Mouse (Mus musculus): Measurements from ENCODE around the gene Ppp1r16b. TPM values are rescaled to one million over a fixed set of nuclear protein-coding genes. Genes with fewer than 3 reads are reported as not detected.

The Ppp1r16b gene
- total RNA-seq, 2 experiments from 2014 or later, result 15.0 to 15.3 TPM

DNA sequence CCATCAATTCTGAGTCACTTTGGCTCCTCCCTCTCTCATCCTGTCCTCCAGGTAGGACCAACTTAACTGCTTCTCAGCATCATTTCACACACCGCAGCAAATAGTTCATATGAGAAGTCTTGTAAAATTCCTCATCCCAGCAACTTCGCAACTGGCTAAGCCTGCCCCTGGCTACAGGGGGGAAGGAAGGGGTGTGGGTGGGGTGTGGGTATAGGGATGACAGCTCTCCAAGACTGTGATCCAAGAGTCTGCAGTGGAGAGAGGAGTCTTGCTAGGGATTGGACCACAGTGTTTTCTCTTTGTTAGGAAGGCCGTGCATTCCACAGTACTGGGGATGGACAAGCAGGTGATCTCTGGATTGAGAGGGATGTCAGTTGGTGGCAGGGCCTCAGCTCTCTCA lies 19.7 kb downstream of the Ppp1r16b start:
- intact Hi-C loops (cut with DNase I), result no loop called here
- no peak for DNase-seq (ENCODE audit: low spot score)

DNA sequence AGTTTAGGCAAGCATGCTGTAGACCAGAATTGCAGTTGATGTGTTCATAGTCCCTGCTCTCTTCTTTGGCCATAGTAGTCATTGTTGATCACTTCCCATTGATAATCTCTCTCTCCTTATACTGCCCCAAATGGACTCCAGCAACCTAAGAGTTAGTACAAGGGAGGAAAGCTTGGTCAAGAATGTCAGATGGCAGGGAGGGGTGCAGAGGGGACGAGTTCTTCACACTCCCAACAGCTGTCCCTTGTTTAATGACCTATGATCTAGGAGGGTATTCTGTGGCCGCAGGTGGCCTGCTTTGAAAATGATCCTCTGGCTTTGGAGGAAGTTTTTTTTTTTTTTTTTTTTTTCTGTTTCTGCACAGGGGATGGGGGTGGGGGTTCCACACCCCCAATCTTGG lies 21.2 kb downstream of the Ppp1r16b start:
- DNase-seq (ENCODE audit: low spot score), result no peak
- intact Hi-C loops (cut with DNase I), result no loop called here

DNA sequence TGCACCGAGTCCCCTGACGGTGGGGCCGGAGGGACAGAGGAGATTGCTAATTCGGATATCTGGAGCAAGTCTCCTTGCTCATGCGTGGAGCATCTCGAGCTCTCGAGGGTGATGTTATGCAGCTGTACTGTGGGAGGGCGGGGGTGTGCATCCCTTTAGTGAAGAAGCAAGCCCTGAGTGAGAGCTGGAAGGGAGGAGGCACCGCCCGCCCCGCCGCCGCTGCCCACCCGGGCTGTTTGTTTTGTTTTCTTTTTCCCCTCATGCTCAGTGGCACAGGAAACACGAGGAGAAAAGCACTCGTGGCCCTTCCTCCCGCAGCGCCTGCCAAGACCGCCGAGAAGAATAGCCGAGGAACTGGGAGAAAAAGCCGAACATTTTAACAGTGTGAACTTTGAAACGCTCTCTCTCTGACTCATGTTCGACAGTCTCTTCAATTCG lies 22.6 kb downstream of the Ppp1r16b start:
- peak; percentile 61 for DNase-seq (ENCODE audit: low spot score)
- intact Hi-C loops (cut with DNase I), result loop anchor here (2.0 kb wide), 1 partner anchor 15 kb away; no protein-coding TSS in a partner anchor

DNA sequence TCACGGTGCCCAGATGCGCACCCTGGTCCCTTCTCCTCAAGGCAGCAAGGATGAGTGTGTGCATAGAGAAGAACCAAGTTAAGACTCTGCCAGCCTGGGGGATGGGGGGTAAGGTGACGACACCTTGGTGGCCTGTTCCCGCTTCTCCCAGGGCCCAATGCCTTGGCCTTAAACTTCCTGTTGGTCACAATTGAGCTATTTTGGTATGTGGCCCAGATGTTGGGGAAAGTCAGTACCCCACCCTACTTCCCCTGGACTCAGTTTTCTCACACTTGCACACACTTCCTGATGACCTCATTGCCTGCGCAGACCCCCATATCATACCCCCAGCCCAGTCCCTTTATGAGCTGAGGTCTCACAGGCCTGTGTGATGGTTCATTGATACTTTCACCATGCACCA lies 23.9 kb downstream of the Ppp1r16b start:
- intact Hi-C loops (cut with DNase I), result loop anchor here (2.0 kb wide), 1 partner anchor 16 kb away; no protein-coding TSS in a partner anchor
- DNase-seq (ENCODE audit: low spot score), result no peak

DNA sequence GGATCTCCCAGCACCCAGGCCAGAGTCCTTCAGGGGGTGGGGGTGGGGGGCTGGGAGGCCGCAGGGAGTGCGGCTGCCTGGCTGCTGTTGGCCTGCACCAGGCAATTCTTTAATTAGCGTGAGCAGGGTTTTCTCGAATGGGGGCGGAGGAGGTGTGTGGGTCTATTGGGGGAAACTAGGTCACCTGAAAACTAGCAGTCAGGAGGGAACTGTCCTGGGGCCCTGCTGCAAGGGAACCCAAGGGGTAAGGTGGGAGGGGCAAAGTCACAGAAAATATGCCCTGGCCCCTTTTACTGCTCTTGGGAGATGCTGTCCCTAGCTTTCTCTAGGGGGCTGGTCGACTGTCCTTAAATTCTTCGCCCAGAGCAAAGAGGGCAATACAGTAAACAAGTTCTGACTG lies 24.4 kb downstream of the Ppp1r16b start:
- DNase-seq (ENCODE audit: low spot score), result no peak
- intact Hi-C loops (cut with DNase I), result loop anchor here (2.0 kb wide), 1 partner anchor 17 kb away; no protein-coding TSS in a partner anchor

DNA sequence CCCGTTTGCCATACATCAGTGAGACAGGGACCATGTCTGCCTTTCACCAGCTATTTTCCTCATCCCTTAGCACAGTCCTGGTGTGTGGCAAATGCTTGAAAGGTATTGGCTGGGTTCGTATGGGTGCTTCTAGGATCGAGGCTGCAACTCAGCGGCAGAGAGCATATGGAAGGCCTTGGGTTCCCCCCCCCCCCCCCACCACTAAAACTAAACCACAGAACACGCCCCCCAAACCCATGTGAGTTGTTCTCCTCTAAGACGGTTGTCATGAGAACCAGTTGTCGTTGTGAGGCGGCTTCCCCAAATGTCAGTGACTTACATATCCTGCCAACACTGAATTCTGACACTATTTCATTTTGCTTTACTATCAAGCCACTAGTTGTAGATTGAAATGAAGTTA lies 24.9 kb downstream of the Ppp1r16b start:
- intact Hi-C loops (cut with DNase I), result no loop called here

DNA sequence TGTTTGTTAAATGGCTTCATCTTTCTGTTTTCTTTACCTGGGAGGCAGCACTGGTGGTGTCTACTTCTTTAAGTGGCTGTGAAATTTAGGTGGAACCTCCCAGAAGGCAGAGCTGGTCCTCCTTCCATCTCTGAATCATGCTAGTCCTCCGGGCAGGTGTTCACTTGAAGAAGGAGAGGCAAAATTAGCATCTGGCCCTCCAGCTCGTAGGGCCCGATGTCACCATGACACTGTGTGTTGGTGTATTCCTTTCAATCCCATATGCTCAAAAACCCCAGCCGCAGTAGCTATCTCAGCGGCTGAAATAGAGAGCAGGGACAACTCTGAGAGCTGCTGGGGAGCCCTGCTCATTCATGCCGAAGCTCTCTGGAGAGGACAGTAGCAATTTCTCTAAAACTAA lies 27.0 kb downstream of the Ppp1r16b start:
- intact Hi-C loops (cut with DNase I), result no loop called here
- no peak for DNase-seq (ENCODE audit: low spot score)

More for the DNA sequence above, 24.9 kb downstream of the Ppp1r16b start:
- no peak for DNase-seq (ENCODE audit: low spot score)

DNA sequence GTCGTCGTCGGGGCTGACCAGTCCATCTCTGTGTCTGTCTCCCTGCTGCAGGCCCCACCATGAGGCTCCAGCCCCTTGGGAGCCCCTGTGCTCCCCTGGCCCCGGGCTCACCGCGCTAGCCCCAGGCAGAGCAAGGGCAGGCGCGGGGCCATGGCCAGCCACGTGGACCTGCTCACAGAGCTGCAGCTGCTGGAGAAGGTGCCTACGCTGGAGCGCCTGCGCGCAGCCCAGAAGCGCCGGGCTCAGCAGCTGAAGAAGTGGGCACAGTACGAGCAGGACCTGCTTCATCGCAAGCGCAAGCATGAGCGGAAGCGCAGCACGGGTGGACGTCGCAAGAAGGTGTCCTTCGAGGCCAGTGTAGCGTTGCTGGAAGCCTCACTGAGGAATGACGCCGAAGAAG lies 30.6 kb downstream of the Ppp1r16b start:
- intact Hi-C loops (cut with DNase I), result loop anchor here (2.0 kb wide), 1 partner anchor 27 kb away; no protein-coding TSS in a partner anchor
- no peak for DNase-seq (ENCODE audit: low spot score)

DNA sequence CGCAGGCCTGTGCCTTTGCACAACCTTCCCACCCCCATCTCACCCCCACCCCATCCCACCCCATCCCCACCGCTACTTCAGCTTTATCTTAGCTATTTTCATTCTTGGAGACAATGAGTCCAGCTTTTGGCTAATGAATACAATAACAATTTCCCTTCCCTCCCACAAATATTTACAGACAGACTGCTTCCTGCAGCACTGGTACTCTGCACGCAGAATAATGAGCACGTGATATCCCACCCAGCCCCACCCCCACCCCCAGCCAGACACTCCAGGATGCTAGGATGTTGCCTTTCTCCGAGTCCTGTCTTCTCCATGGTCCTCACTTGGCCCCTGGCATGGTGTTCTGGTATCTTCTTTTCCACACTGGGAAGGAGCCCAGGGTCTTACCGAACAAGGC lies 31.3 kb downstream of the Ppp1r16b start:
- DNase-seq (ENCODE audit: low spot score), result no peak
- intact Hi-C loops (cut with DNase I), result loop anchor here (2.0 kb wide), 1 partner anchor 28 kb away; no protein-coding TSS in a partner anchor

DNA sequence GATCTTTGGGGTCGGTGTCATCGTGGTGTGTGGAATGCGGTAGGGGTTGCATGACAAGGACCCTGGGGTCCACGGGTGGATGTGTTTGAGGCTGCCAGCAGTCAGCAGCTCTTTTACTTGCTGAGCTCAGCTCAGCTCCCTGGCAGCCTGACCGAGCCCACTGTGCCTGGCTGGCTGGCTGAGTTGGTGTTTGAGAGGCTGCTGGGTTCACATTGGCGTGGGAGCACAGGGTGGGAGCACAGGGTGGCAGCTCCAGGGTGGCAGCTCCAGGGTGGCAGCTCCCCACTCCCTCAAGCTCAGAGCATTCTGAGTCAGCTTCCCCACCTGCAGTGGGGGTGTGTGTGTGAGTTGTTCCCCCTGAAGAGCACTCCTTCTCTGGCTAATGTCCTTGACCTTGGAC lies 34.7 kb downstream of the Ppp1r16b start:
- intact Hi-C loops (cut with DNase I), result no loop called here
- DNase-seq (ENCODE audit: low spot score), result no peak

DNA sequence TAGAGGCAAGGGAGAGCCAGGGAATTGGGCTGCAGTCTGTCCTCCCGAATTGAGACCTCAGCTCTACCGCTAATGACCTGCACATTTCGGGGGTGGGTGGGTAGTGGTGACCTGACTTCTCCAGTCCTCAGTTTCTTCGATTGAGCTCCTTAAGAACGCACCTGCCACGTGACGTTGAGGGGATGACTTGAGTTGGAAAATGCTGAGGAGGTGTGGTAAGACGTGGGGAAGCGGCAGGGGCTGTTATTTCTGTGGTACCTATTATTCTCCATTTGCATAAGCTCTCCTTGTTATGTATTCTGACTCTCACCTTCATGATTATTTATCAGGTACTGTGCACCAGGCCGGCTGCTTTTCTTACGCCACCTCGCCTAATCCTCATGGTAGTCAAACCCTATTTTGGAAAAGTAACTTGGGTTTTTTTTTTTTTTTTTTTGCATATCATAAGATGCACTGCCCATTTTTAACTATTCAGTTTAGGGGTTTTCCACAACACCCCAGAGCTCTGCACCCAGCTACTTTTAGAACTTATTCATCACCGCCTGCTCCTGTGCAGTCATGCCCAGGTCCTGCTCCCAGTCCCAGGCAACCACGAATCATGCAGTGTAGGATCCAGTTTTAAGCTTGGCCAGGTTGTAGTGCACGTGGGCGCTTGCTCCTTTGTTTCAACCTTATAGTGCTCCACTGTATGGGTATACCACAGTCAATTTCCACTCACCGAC lies 35.5 kb downstream of the Ppp1r16b start:
- DNase-seq (ENCODE audit: low spot score), result no peak
- intact Hi-C loops (cut with DNase I), result no loop called here

DNA sequence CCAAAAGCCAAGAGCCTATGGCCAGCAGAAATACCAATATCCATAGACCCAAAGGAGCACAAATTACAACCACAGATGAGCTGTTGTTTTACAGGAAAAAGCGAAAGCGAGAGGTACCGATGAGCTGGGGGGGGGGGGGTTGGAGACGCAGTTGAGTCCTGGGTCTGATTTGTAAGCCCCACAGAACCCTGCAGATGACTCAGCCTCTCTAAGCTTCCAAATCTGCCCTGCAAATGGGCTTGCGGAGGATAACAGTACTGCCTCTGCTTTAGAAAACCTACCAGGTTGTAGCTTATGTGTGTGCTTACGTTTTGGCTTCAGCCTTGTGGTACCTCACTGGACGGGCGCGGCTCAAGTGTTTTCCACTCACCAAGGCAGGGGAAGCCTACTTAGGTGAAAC lies 36.3 kb downstream of the Ppp1r16b start:
- intact Hi-C loops (cut with DNase I), result no loop called here
- DNase-seq (ENCODE audit: low spot score), result no peak

DNA sequence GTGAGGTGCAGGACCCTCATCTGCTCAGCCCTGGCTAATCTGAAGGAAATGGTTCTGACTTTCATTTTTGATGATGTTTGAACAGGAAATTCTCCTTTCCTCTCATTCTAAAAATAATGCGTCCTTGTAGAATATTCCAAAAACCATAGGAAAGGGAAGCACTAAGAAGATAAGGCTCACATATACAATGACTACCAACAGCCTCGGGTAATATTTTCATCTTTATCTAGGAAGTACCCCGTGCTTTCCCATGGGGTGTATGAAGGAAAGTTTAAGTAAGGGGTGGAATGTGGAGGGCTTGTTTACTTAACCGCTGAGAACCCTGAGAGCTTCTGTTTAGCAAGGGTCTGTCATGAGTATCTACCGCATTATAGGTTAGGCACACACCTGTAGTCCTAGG lies 37.0 kb downstream of the Ppp1r16b start:
- intact Hi-C loops (cut with DNase I), result no loop called here
- no peak for DNase-seq (ENCODE audit: low spot score)

DNA sequence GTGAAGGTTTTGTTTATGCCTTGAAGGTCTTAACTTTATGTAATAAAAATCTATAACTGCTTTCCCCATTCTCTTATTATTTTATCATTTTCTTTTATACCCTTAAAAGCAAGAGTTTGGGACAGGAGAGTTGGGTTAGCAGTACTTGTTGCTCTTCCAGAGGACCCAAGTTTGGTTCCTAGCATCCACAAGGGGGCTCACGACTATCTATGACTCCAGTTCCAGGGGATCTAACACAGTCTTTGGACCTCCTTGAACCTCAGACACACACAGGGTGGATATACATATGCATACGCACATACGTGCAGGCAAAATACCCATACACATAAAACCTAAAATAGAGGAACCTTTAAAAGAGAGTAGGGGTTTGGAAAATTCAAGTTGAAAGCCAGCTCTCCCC lies 39.5 kb downstream of the Ppp1r16b start:
- intact Hi-C loops (cut with DNase I), result loop anchor here (5.0 kb wide), 1 partner anchor 38 kb away; no protein-coding TSS in a partner anchor
- no peak for DNase-seq (ENCODE audit: low spot score)

DNA sequence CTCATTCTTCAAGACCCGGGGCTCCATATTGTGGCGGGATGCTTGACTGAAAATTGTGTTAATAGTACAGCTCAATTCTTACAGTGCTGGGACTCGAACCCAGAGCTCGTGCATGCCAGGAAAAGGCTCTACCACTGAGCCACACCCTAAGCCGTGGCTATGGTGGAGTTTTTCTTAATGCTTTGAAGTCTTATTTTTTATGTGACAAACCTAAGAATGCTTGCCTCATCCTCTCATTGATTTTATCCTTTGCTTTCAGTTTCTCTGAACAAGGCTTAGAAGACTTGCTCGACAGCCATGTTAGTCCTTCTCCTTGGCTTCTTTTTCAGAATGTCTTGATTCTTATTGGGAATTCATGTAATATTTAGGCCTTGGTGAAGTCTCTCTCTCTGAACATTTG lies 40.3 kb downstream of the Ppp1r16b start:
- no peak for DNase-seq (ENCODE audit: low spot score)
- intact Hi-C loops (cut with DNase I), result loop anchor here (5.0 kb wide), 1 partner anchor 37 kb away; no protein-coding TSS in a partner anchor

DNA sequence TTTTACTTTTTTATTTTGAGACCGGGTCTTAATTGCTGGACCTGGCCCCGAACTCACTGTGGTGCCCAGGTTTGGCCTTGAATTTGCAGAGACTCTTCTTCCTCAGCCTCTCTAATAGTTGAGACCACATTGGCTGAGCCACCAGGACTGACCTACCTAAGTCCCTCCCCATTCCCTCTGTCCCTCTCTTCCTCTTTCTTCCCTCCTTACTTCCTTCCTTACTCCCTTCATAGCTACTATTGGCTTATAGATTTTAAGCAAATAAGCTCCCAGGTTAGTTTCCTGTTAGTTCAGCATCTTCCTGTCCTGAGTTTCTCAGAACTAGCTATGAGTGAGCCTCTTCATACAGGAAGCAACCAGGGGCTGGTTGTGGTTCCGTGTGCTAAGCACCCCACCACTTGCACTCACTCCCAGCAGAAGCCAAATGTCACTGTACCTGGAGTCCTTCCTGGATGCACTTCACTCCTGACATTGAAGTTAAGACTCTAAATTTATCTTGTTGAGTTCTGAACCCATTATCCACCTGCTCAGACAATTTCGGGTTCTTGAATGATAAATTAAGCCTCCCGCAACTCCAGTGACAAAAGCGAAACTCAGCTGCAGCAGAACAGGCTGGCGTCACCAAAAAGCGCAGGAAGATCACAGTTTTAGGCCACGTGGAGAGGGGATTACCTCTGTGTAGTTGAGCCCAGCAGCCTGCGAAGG lies 41.7 kb downstream of the Ppp1r16b start:
- intact Hi-C loops (cut with DNase I), result loop anchor here (5.0 kb wide), 1 partner anchor 35 kb away; no protein-coding TSS in a partner anchor
- no peak for DNase-seq (ENCODE audit: low spot score)

DNA sequence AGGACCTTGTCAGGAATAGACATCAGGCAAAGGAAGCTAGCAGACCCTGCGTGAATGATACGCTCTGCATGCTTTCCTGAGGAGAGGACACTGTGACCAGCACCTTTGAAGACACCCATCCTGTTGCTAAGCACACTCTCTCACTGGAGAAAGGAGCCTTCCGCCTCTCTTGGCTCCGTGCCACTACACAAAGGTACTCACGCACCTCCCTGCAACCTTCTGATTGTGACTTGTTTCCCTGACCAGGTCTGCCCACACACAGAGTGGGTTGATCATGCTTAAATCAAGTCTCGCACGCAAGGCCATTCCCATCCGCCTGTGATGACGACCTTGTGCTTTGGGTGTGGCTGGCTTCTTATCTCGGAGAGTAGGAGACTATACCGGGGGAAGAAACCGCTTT lies 42.9 kb downstream of the Ppp1r16b start:
- intact Hi-C loops (cut with DNase I), result loop anchor here (5.0 kb wide), 1 partner anchor 34 kb away; no protein-coding TSS in a partner anchor
- DNase-seq (ENCODE audit: low spot score), result no peak

DNA sequence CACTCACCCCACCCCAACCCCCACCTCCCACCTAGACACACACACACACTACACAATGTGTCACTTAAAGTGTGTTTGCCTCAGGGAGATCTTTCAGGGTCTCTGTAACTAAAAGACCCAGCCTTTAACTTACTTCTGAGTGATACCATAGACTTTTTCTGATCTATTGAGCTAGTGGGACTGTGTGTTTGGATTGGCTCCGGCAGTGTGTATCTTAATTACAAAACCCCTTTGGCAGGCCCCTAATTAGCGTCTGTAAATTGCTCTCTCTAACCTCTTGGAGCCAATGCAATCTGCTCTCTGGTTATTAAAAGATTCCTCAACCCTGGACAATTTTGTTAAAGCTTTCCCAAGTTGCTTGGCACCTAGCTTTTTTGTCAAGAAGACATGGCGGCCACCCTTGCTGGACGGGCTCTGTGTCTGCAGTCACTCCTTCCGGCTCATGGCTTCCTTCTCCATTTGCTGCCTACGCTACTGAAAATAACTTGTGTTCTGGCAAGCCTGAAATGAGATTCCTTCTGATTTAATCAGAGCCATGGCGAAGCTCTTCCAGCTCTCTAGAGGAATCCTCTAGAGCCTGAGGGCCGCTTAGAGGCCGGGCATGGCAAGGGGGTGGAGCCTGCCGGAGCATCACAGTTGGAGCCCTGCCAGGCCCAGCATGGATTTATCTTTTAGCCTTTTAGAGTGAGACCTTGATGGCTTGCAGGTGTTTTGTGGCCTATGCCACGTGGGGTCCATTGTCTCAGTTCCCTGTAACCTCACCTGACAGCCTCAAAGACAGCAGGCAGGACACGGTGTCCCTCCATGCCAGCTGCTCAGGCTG lies 46.9 kb downstream of the Ppp1r16b start:
- no peak for DNase-seq (ENCODE audit: low spot score)
- intact Hi-C loops (cut with DNase I), result no loop called here

DNA sequence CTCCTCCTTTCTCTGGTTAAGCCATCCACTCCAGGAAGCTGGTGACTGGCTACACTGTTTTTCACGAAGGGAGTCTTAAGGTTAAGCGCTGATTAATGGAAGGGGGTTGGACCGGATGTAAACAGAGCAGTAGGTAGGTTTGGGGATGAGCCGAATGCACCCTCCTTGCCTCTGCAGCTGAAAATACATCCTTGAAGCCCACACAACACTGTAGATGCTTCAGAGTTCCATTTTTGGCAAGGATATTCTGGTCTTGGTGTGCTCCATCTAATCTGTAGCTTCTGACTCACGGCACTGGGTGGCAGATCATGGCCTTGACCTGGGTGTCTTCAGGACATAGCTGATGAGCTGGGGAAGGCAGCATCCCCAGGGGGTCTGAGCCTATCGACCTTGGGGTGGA lies 49.6 kb downstream of the Ppp1r16b start:
- no peak for DNase-seq (ENCODE audit: low spot score)
- intact Hi-C loops (cut with DNase I), result no loop called here

DNA sequence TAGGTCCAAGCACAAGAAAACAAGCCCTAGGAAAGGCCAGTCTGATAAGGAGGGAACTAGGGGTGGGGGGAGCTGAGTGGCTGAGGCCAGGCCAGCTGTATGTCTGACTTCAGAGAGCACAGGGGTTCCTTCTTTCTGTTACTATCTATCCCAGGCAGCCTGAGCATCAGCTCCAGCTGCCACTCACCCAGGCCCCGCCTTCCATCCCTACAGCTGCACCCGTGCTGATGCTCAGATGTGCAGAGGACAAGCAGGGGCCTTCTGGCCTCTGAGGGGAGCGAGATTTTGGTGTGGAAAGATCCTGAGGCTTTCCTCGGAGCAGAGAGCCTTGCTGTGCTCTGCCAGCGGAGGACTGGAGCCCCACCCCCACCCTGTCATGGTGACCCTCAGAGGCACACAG lies 50.9 kb downstream of the Ppp1r16b start:
- intact Hi-C loops (cut with DNase I), result no loop called here
- DNase-seq (ENCODE audit: low spot score), result no peak
